Mouse (Mus musculus) liver, embryonic 14.5 days (tissue): ENCODE data around the gene Nelfb. TPM values are rescaled to one million over a fixed set of nuclear protein-coding genes. Genes with fewer than 3 reads are reported as not detected.

Source experiments
- ATAC-seq: fragments of 200-750 bp; cut with Nextera tagmentation; 2 replicates; pipeline ENCODE4 v1.8.0; 2017; ENCODE audit warnings: moderate number of reproducible peaks, mild to moderate bottlenecking, moderate library complexity; ENCODE audit not compliant: insufficient read depth
- DNase-seq, 3 experiments: peaks; one replicate each; pipeline ENCODE4 v3.0.0-alpha.2; 2012 to 2013; ENCODE audit warnings: low read depth in 3 of 3, low spot score in 3 of 3
- H3K27ac ChIP-seq: fragments of 300-500 bp; sonication (generic); 2 replicates; pipeline ENCODE4 v1.5.1; 2014; ENCODE audit warnings: moderate library complexity, mild to moderate bottlenecking, control low read depth, inconsistent platforms
- H3K27me3 ChIP-seq: fragments of 300-500 bp; sonication (generic); 2 replicates; pipeline ENCODE4 v1.6.1; 2014; ENCODE audit warnings: mild to moderate bottlenecking, low read length, moderate library complexity; ENCODE audit not compliant: control insufficient read depth, insufficient read depth
- H3K36me3 ChIP-seq: fragments of 300-500 bp; sonication (generic); replicated peaks from 2 replicates; pipeline ENCODE4 v1.6.1; 2014; ENCODE audit warnings: low read depth; ENCODE audit not compliant: control insufficient read depth, insufficient read depth
- H3K4me1 ChIP-seq, 2 experiments: fragments of 200-500 bp in 1 of 2; fragments of 300-500 bp in 1 of 2; sonication (generic) in 1 of 2; replicated peaks; 2 replicates each; pipeline ENCODE4 v1.6.1; 2012 to 2014; ENCODE audit warnings: antibody characterized with exemption in 1 of 2, inconsistent platforms in 1 of 2, low read length in 1 of 2; ENCODE audit not compliant: control insufficient read depth in 2 of 2, insufficient read depth in 2 of 2
- H3K4me2 ChIP-seq: fragments of 300-500 bp; sonication (generic); 2 replicates; pipeline ENCODE4 v1.6.1; 2014; ENCODE audit warnings: low read depth, mild to moderate bottlenecking, control low read depth, moderate library complexity
- H3K4me3 ChIP-seq, 2 experiments: fragments of 200-500 bp in 1 of 2; fragments of 300-500 bp in 1 of 2; sonication (generic) in 1 of 2; 2 replicates each; pipeline ENCODE4 v1.5.1; 2012 to 2014; ENCODE audit warnings: low read depth in 2 of 2, low read length in 2 of 2, mild to moderate bottlenecking in 2 of 2, control low read depth in 1 of 2, inconsistent platforms in 1 of 2, moderate library complexity in 1 of 2; ENCODE audit not compliant: insufficient read depth in 1 of 2
- H3K9ac ChIP-seq: fragments of 300-500 bp; sonication (generic); replicated peaks from 2 replicates; pipeline ENCODE4 v1.6.1; 2014; ENCODE audit warnings: mild to moderate bottlenecking, control low read depth, moderate library complexity
- H3K9me3 ChIP-seq: fragments of 300-500 bp; sonication (generic); 2 replicates; pipeline ENCODE4 v1.6.1; 2016; ENCODE audit warnings: low read length, mixed read lengths; ENCODE audit not compliant: control insufficient read depth
- CTCF ChIP-seq: IDR thresholded peaks from 2 replicates; pipeline ENCODE4 v1.5.1; 2016; ENCODE audit warnings: antibody characterized with exemption, low read depth, control low read depth
- EP300 ChIP-seq: IDR thresholded peaks from 2 replicates; pipeline ENCODE4 v1.6.1; 2016; ENCODE audit warnings: antibody characterized with exemption, low read depth
- WGBS: fragments of 180-500 bp; shearing (Covaris S2); extraction: QIAGEN DNeasy Blood & Tissue Kit; methylation state at CpG from one replicate; pipeline ENCODE4 v1.1.7; 2014; ENCODE audit not compliant: insufficient replicate concordance; 5-methylcytosine and 5-hydroxymethylcytosine counted together
- polyA plus RNA-seq, 2 experiments: library from polyadenylated mRNA; depleted of rRNA in 1 of 2; stranded (reverse) in 1 of 2; unstranded in 1 of 2; fragments of >200 nt; fragmentation: Nextera tagmentation in 1 of 2; extraction: Ambion mirVana in 1 of 2; gene quantifications; 2 replicates each; pipeline versions ENCODE4 v1.2.1 to v1.2.3; 2012 to 2014

Gene Nelfb
- polyA plus RNA-seq, 2 experiments = 18.7 to 23.7 TPM

DNA sequence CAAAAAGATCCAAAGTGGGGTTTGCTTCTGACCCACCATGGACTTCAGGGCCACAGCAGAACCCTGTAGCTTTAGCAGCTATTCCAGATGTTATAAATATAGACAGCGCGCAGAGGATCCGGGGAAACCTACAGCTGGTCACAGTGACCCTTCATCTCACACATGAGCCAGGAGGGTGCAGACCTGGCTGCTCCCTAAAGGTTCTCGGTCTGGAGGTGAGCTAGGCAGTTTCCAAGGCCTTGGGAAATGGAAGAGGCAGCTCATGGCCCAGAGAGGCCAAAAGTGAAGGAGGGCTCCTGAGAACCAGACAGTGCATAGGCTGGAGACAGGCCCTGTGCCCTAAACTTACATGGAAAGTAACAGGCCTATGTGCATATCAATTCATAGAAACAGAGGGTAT, 37.5 kb downstream of the Nelfb start:
- peaks cover 27 to 42% of the 10 kb centered on the region in 2 experiments for H3K4me1 ChIP-seq
- H3K4me3 ChIP-seq = no peak overlapping the region
- no peaks in the 10 kb centered on the region for H3K36me3 ChIP-seq
- H3K4me2 ChIP-seq = no peak overlapping the region
- no peaks in the 10 kb centered on the region for H3K27me3 ChIP-seq
- DNase-seq (no peak), ATAC-seq (no peak)
- WGBS = 84% methylated on average over 4 of the region's 4 CpGs
- no peaks in the 10 kb centered on the region for H3K9me3 ChIP-seq
- no peak for TF ChIP-seq CTCF
- TF ChIP-seq EP300 = no peak
- no peak overlapping the region for H3K27ac ChIP-seq
- H3K9ac ChIP-seq = no peak overlapping the region

DNA sequence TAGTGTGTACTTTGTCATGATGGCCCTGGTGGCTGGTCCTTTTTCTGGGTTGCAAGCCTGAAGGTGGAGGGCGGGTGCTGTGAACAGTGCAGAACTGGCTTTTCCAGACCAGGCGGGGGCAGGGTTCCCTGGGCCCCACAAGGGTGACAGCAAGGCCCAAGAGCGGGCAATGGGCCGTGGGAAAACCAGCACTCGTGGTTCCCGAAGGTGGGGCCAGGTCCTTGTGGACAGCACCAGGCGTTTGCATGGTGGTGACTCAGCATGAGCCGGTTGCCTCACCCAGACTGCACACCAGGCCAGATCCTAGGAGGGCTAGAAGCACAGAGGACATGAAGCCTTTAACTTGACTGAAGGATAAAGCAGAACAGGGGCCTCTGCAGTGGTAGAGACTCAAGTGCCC, 38.7 kb downstream of the Nelfb start:
- no peak overlapping the region for H3K27ac ChIP-seq
- no peaks in the 10 kb centered on the region for H3K27me3 ChIP-seq
- WGBS = 32% methylated on average over 8 of the region's 8 CpGs
- peaks cover 29 to 42% of the 10 kb centered on the region in 2 experiments for H3K4me1 ChIP-seq
- no peak overlapping the region for H3K9ac ChIP-seq
- H3K9me3 ChIP-seq = no peaks in the 10 kb centered on the region
- TF ChIP-seq EP300 (no peak), CTCF (no peak)
- H3K4me3 ChIP-seq = no peak overlapping the region
- ATAC-seq (no peak), DNase-seq (no peak)
- H3K4me2 ChIP-seq = no peak overlapping the region
- no peaks in the 10 kb centered on the region for H3K36me3 ChIP-seq

DNA sequence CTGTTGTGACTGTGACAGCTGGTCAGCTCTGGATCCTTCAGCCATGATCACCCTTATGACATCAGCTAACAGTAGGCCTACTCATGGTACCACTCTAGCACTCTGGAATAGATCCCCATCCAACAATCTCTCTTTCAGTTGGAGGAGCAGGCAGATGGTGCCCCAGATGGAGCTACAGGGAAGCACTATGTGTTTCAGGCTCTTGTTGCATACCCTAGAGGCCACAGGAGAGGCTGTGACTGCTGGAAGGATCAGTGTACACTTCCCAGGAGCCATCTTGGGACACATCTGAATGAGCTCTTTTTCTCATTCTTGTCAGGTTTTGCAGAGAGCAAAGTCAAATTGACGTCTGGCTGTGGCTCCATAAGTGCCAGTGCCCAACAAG, 39.5 kb downstream of the Nelfb start:
- no peak overlapping the region for H3K4me3 ChIP-seq
- H3K9me3 ChIP-seq = no peaks in the 10 kb centered on the region
- no peak overlapping the region for H3K9ac ChIP-seq
- H3K4me2 ChIP-seq = no peak overlapping the region
- ATAC-seq (no peak), DNase-seq (no peak)
- H3K36me3 ChIP-seq = no peaks in the 10 kb centered on the region
- WGBS = 78% methylated on average over 1 of the region's 1 CpGs
- no peak for TF ChIP-seq CTCF
- TF ChIP-seq EP300 = no peak
- no peak overlapping the region for H3K27ac ChIP-seq
- H3K4me1 ChIP-seq = peaks cover 32 to 46% of the 10 kb centered on the region in 2 experiments
- no peaks in the 10 kb centered on the region for H3K27me3 ChIP-seq

DNA sequence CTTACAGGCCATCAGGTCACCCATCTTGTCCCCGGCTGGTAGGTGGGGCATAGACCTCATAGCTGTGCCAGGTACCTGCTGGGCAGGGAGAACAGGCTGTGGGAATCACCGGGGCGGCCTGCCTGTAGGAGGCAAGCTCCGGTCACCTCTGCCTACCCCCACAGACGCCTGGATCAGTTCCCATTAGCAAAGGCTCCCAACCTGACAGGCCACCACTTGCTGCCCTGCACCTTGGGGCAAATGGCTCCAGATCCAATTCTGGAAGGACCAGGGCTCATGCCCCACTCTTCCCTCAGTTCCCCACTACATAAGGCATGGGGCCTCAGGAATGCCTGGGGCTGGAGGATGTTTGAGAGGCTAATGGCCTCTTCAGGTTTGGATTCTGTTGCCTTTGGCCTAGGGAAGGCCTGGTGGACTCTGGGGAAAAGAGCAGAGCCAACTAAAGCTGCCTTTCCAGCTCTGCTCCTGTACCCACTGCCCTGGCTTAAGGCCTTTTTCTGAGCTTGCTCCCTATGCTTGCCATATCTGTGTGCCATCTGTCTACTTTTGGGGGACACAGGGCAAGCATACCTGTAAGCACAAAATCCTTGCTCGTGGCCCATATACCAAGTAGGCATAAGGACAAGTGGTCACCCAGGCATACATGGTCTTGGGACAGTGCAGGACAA, 40.1 kb downstream of the Nelfb start:
- Histone ChIP-seq H3K27ac (no peak overlapping the region), H3K9me3 (no peaks in the 10 kb centered on the region), H3K9ac (no peak overlapping the region), H3K36me3 (no peaks in the 10 kb centered on the region), H3K27me3 (no peaks in the 10 kb centered on the region), H3K4me3 (no peak overlapping the region), H3K4me2 (no peak overlapping the region), H3K4me1 (peaks cover 32 to 46% of the 10 kb centered on the region in 2 experiments)
- no peak for TF ChIP-seq CTCF
- TF ChIP-seq EP300 = no peak
- DNase-seq = no peak
- ATAC-seq = no peak
- 75% methylated on average over 6 of the region's 6 CpGs for WGBS

DNA sequence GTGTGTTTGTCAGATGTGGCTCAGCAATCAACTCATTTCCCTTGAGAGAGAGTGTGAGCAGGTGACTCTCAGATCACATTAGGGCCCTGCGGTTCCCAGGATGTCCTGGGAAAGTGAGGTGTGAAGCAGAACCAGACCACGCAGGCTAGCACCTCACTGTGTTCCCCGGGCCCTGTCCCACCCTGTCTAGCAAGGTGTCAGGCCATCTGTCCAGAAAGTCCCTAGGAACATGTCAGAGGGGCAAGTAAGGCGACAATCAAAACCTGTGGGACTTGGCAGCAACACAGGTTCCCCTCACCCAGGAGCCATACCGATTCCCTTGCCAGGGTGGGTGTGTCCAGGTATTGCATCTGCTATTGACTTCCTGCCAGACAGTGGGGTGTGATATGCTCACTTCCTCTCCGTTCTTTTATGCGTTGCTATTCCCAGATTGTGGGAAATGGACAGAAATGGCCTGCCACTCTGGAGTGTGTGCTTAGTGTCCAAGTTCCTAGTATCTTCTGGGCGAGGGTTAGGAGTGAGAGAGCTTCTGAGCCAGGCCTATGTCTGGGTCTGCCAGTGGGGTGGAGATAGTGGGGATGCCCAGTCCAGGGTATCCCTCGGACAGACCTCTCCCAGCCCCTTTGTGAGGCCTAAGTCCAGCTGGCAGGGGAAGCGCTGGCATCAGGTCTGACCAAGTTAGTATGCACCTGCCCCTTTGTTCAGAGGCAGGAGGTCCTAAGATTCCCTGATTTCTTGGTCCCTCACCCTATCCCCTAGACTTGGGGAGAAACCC, 40.8 kb downstream of the Nelfb start:
- Histone ChIP-seq H3K9ac (no peak overlapping the region), H3K27ac (no peak overlapping the region), H3K4me1 (peaks cover 29 to 41% of the 10 kb centered on the region in 2 experiments), H3K27me3 (no peaks in the 10 kb centered on the region), H3K36me3 (no peaks in the 10 kb centered on the region), H3K9me3 (no peaks in the 10 kb centered on the region), H3K4me2 (no peak overlapping the region), H3K4me3 (no peak overlapping the region)
- DNase-seq (no peak), ATAC-seq (no peak)
- WGBS = 49% methylated on average over 10 of the region's 10 CpGs
- TF ChIP-seq CTCF (no peak), EP300 (no peak)
